Mouse (Mus musculus) heart, postnatal 4 days (tissue): Measurements from ENCODE around the gene Slc25a45. TPM values are rescaled to one million over a fixed set of nuclear protein-coding genes. Genes with fewer than 3 reads are reported as not detected.

Experiments
- DNase-seq: peaks from one replicate; pipeline ENCODE4 v3.0.0; 2021
- total RNA-seq, 2 experiments: library from RNA; stranded (reverse); gene quantifications; 2 replicates each; pipeline ENCODE4 v1.2.3; 2021

Gene Slc25a45
- total RNA-seq, 2 experiments from 2014 or later = 5.4 to 6.2 TPM

GRCm38 (mm10) chr19:5893282-5894001 is 15.8 kb downstream of the Slc25a45 start:
- DNase-seq = no peak

GRCm38 (mm10) chr19:5894002-5894678 is 16.5 kb downstream of the Slc25a45 start, which contains the start of gene Tigd3:
Gene Tigd3 (minus strand): TSS chr19:5894149.
- DNase-seq = peak; percentile 97

GRCm38 (mm10) chr19:5907275-5907674 is 29.7 kb downstream of the Slc25a45 start:
- no peak for DNase-seq

- DNase-seq = peak; percentile 16
These were observed 32.6 kb downstream of the Slc25a45 start for GRCm38 (mm10) chr19:5910221-5910620.

- no peak for DNase-seq
These were observed 34.0 kb downstream of the Slc25a45 start for GRCm38 (mm10) chr19:5911430-5912102.

- DNase-seq = peak; percentile 99
These were observed 34.7 kb downstream of the Slc25a45 start for GRCm38 (mm10) chr19:5912103-5913006.

GRCm38 (mm10) chr19:5913007-5913719 is 35.6 kb downstream of the Slc25a45 start, which contains the start of gene Dpf2:
Gene Dpf2 (minus strand): TSS chr19:5913010.
- DNase-seq = no peak

- no peak for DNase-seq
These were observed 44.1 kb downstream of the Slc25a45 start for GRCm38 (mm10) chr19:5921715-5922114.

GRCm38 (mm10) chr19:5922119-5922942 is 44.7 kb downstream of the Slc25a45 start:
- peak; percentile 49 for DNase-seq

- DNase-seq = no peak
These were observed 45.4 kb downstream of the Slc25a45 start for GRCm38 (mm10) chr19:5922963-5923362.

- peak; percentile 97 for DNase-seq
These were observed 46.5 kb downstream of the Slc25a45 start for GRCm38 (mm10) chr19:5923990-5924712.

GRCm38 (mm10) chr19:5924713-5925093 is 47.1 kb downstream of the Slc25a45 start, which contains the start of gene Cdc42ep2:
Gene Cdc42ep2 (minus strand): TSS chr19:5924816.
- DNase-seq = peak; percentile 97

- DNase-seq = no peak
These were observed 47.8 kb downstream of the Slc25a45 start for GRCm38 (mm10) chr19:5925311-5925855.

- DNase-seq = no peak
These were observed 49.4 kb downstream of the Slc25a45 start for GRCm38 (mm10) chr19:5927026-5927425.

GRCm38 (mm10) chr19:5927532-5927931 is 49.9 kb downstream of the Slc25a45 start:
- DNase-seq = no peak

GRCm38 (mm10) chr19:5928104-5928503 is 50.5 kb downstream of the Slc25a45 start:
- DNase-seq = no peak

GRCm38 (mm10) chr19:5928546-5928945 is 50.9 kb downstream of the Slc25a45 start:
- DNase-seq = no peak

GRCm38 (mm10) chr19:5929634-5930596 is 52.3 kb downstream of the Slc25a45 start:
- DNase-seq = peak; percentile 84
